Mouse (Mus musculus) layer of hippocampus, adult 8-10 months (tissue): ENCODE data around the gene Vamp9. TPM values are rescaled to one million over a fixed set of nuclear protein-coding genes. Genes with fewer than 3 reads are reported as not detected.
A peak's percentile ranks its signal among the peaks of the same experiment; 100 is the strongest.

Experiments used
- DNase-seq, 2 experiments: peaks; one replicate each; pipeline ENCODE4 v3.0.0; 2022; ENCODE audit warnings: low spot score in 2 of 2
- total RNA-seq, 4 experiments: library from RNA; stranded (reverse); gene quantifications; 2 replicates each; pipeline ENCODE4 v1.2.4; 2022

Vamp9 gene
- total RNA-seq, 4 experiments from 2014 or later: 0.52 to 1.5 (median 1.0) TPM; not detected in 1

DNA sequence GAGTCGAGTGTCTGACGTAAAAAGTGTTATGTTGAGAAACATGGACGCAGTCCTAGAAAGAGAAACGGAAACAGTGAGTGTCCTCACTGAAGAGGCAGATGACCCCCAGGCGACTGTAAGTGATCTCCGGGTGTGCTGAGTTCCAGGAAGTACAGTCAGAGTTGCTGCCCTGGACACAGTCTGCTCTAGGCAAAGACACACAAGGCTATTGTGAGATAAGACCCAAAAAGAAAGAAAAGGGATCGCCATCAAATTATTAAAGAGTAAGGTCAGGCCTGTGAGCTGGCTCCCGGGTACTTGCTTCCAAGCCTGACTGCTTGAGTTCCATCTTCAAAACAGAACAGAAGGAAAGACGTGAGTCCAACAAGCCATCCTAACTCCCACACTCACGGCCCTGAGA, 35.2 kb downstream of the Vamp9 start:
- no peak for DNase-seq

DNA sequence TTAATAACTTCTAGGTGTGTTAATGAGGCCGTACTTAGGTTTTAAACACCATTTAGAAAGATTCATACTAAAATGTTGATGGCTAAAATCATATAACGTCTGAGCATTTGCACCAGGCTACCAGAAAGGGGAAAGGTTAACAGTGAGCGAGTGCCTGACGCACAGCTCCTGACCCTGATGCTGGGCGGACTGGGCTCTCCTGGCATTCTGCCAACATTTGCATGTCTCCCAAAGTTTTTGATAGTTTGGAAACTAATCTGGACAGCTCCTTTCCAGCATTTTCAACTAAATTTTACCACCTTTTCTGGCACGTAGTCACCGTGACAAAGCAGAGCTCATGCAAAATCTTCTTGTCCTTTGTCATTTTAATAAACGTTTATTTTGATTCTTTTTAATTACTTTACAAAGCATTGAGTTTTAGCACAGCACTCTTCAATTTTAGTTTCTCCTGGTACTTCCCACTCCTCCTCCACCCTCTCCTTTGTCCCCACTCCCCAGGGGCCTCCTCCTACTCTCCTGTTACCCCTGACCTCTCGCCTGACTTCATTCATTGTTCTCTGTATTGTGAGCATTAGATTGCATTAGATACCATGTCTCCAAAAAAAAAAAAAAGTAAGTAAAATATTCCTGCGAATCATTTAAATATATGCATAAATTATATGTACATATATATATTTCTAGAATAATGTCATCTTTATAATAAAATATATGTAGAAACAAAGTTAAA, 35.9 kb downstream of the Vamp9 start:
- DNase-seq: no peak

DNA sequence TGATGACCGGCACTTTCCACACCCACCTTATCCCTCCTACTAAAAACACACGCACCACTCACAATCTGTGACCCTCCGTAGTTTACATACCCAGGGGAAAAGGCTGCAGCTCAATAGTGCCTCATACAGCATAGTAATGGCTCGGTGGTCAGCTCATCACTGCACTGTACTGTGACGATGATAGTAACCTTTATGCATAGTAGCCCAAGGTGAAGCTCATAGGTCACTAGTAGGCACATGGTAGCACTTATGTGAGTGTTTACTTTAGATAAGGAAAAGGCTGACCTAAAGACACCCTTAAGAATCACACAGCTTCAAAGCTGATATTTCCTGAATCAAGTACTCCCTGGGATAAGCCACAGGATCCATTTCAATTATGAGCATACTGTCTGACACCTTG, 46.5 kb downstream of the Vamp9 start:
- DNase-seq: no peak

DNA sequence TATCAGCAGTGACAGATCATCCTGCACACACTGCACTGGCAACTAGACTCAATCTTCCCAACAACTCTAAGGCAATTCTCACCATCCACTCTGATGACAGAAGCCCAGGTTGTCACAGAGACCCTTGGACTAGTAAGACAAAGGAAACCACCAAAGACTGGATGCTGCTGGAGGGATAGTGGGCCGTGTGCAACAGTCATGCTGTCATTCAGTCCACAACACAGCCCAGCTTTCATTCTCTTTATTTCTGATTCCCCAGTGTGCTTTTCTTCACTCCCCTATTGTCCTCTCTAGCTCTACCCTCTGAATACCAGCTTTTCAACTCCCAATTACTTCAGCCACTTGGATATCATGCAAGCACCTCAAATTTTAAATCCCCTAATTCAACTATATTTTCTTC, 47.8 kb downstream of the Vamp9 start:
- no peak for DNase-seq

DNA sequence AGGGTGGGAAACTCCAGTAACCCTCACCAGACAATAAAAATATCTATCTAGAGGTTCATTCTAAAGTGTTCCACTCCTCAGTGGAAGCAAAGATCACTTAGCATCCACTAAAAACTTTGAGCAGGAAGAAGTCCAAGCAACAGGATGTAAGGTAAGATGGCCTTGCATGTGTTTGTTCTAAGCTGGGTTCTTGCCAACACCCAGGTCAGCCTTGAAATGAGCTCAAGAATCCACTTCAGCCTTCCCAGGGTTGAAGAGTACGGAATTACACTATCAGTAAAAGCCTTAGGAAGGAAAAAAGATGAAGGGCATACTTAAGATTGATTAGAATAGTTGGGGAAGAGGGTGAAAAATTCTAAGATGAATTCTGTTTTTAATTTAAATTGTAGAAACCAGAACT, 52.6 kb downstream of the Vamp9 start:
- DNase-seq: no peak

DNA sequence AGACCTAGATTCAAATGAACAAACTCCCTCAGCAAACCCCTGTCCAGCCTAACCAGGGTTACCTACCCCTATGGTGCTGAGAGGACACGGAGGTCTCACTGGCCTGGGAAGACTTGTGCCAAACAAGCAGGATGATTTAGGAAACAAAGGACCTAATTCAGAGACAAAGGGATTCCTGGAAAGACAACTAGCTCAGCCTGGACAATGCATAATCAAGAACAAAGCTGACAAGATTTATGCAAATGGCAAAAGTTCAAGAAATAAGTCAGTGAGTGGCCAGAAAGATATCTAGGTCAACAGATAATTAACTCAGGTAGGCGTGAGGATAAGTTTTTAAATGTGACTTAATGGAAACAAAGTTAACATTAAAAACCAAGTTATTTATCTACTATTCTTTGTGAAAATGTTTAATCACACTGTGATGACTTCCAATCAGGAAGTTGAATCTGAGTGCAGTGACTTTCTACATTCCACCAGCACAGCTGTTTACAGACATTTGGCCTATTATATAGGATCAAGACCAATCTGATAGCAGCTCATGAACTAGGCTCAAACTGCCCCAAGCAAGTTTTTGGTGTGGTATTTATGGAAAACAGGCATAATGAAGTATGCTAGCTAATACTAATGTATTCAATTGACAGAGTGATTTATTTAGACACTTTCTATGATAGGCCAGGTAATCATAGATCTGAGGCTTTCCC, 53.3 kb downstream of the Vamp9 start:
- no peak for DNase-seq

DNA sequence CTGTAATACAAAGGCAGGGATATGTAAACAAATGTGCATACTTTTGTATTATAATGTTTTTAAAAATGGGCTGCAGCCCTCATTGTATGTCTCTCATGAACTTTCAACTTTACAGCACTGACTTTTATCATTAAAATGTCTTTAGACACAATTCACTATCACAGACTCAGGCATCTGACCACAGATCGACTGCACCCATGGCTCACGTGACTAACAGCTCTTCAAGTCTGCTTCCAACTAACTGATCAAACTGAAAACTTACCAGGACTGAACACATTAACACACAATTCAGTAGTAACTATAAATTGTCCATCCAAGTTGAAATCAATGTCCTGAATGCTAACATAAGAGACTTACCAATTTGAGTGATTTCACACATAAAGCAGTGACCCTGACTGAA, 53.9 kb downstream of the Vamp9 start:
- DNase-seq: no peak

DNA sequence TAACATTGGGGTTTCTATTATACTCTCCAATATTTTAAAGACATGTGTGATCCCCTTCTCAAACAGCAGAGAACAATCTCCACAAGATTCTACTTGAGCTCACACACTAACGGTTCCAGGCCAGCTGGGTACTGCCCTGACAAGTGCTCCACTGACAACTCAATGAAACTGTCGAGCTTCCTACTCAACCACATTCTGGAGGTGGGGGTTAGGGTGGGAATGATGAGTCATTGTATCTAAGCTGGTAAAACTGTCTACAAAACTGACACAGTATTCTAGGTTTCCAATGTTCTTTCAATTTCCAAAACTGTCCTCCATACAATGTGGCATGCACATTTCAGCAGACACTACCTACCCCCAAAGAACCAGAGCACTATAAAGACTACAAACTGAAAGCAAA, 67.9 kb downstream of the Vamp9 start:
- DNase-seq: no peak

DNA sequence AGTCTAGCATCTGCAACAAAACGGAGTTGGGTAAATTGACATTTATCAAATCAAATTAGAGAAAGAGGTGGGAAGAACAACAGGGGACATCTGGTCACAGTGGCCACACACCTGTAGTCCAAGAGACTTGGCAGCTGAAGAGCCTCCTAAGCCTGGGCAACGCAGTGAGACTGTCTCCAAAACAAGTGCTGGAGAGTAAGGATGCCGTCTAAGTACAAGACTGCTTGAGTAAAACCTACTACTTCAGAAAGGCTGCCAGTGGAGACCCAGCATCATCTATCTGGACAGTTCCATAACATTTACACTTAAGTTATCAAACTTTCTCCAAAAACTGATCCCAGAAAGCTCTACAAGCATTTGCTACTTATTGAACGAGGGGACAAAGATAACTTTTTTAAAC, 69.0 kb downstream of the Vamp9 start:
- DNase-seq: no peak

DNA sequence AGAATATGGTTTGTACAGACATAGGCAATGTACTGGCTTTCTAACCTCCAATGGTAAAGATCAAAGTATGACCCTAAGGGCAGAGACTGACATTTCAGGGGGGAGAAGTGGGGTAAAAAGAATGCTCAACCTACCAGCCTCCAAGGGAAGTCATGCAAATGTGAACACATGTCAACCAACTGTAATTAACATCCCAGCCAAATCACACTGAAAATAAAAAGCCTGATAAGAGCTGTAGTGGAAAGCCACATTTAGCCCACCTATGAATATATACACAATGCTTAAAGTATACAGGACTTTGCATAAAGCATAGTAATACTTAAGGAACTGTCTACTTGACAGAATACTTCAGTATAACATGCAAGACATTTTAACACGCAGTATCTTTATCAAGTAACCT, 69.7 kb downstream of the Vamp9 start:
- DNase-seq: no peak

DNA sequence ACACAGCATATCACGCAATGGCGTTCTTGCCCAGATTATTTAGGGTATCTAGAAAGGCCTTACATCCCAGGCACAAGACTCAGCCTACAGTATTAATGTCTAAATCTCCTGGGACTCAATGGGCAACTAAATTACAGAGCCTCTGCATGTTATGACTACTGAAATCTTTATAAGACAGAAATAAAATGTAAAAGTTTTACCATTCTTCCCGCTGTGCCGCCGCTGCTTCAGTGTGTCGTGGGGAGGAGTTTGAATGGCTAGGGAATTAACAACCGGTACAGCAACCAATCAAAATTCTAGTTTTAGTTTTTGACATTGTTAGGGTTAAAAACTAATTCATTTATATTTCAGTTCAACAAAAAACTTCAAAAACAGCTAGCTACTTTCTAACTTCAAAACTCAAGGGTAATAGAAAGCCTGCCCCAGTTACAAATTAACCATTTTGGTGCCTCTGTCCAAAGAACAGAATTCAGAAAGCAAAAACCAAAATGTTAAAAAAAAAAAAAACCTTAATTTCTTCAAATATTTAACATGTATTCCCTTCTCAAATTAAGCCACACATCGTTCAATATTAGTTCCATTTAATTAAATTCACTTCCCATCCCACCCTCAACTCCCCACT, 70.4 kb downstream of the Vamp9 start:
- DNase-seq: no peak

DNA sequence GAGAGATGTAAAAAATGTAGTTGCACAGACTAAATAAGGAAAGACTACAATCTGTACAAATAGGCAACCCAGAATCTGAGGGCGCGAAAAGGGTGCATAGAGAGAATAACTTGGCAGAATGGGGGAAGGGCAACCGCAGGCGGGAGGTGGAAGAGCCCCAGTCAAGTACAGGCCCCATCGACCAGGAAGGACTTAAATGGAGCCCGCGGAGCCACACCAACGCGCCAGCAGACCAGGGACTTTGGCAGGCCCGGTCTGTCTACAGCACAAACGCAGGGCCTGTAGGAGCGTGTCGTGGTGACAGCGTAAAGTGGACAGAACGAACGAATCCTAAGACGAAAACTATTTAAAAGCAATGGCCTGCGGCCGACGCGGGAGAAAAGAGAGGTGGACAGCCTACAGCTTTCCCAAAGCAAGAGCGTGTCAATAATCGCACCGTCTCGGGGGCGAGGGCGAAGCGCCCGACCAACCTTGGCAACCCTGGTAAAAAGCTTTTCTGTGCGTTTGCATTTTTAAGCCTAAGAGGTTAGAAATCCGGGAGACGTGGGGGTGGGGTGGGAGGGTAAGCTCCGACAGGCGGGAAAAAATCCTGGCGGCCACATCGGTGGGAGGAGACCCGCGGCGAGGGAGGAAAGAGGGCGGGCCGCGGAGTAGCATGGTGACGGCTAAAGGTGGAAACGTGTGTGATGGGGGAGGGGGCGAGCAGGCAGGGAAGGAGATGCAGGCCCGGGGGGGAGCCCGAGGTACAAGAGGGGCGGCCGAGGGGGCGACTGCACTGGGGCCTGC, 71.7 kb downstream of the Vamp9 start:
- DNase-seq: peak; percentile 38 to 53

DNA sequence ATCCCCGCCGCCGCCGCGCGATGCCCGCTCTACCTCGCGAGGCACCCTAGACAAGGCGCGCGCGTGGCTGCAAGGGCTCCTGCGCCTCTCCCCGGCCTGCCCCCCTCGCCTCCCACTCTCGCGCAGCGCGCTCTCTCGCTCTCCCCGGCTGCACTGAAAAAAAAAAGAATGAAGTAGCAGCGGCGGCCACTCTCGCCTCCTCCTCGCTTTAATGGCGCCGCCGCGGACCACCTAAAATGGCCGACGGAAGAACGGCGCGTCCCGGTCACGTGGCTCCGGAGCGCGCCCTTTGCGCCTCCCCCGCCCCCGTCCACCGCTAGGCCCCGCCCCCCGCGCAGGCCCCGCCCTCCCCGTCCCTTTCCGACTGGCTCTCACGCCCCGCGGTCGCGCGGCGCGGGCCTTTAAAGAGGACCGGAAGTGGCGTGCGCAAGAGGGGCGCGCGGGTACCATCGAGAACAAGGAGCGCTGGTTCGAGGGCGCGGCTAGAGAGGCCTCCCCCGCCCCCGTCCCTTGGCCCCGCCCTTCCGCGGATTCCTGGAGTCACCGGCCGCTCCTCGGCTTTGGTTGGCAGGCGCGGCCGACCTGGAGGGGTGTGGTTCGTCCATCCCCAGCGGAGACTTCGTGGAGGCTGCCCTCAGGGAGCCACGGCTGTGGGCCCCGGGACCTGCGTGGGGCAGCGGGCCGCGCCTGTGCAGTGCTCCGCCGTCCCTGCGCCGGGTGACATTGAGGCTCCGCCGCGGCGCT, 72.8 kb downstream of the Vamp9 start, which contains the start of the genes Hnrnpd and 4930524J08Rik:
TSS of gene Hnrnpd (minus strand) at position 240 of the 744 bp plus-strand sequence.
TSS of gene 4930524J08Rik (plus strand) at position 363 of the 744 bp plus-strand sequence.
- DNase-seq: peak; percentile 91 to 92

DNA sequence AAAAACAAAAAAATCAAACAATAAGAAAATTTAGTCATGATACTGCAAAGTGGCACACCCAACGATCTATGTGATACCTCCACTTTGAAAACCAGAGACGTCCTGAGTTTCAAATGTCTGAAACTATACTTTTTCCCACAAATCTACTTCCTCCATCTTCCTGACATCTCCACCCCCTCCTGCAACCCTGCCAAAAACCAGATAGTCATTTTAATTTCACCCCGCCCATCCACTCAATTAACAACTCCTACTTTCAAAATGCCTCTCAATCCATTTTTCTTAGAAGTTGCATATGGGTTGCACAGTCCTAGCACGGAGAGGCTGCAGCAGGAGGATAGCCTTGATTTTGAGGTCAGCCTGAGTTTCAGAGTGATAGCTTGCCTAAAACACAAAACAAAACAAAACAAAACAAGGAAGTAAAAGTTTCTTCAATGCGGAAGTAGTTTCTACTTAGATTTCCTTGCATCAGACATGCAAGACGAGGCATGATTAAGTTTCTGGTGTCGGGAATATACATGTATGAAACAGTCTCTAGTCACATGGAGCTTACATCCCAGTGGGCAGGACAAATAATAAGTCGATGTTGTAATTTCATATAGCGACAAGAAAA, 77.5 kb downstream of the Vamp9 start:
- DNase-seq: no peak

DNA sequence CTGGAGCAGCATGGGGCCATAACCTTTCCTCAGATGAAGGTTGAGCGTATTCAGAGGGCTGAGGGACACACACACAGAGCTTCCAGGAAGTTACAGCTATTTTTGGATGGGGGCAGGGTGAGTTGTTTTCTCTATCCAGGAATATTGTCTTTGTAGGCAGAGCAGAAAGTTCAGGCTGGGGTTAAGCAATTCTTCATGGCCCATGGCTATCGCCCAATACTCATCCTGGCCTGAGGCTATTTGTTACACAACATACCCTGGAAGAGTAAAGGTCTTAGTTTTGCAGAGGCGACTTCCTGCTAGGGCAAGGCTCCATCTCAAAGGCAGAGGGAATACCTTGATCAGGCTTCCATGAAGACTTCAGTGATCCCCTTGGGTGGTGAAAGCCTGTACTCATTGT, 88.1 kb downstream of the Vamp9 start:
- no peak for DNase-seq

DNA sequence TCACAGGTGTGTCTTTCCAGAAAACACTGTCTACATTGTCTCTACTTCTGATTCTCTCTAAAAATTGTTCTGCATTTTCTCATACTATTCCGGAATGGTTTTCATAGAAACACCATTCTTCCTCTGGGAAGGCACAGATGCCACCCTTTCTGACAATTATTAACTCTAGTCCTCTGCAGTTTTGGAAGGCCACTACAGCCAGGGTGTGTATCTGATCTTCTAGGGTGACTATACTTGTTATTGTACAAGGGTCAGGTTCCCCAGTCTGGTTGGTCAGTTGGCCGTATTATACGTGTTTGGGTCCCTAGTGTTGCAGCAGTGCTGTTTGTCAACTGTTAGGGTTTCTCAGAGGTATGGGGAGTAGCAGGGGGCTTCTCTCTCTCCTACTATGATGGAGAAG, 88.6 kb downstream of the Vamp9 start:
- DNase-seq: no peak

DNA sequence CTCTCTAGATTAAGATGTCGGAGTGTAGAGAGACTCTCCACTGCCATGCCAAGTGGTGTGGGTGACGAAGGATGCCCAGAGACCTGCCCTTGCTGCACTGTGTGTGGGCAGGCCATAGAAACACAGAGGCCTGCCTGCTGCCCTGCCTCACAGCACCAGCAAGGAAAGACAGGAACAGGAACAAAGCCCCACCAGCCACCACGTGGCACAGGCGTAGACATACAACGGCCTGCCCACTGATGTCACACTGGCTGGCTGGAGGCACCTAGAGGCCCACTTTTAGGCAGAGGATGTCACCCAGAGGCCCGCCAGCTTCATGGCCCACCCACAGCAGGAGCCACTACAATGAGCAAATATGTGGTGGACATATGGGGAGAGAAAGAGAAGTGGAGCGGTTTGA, 94.0 kb downstream of the Vamp9 start:
- DNase-seq: no peak

DNA sequence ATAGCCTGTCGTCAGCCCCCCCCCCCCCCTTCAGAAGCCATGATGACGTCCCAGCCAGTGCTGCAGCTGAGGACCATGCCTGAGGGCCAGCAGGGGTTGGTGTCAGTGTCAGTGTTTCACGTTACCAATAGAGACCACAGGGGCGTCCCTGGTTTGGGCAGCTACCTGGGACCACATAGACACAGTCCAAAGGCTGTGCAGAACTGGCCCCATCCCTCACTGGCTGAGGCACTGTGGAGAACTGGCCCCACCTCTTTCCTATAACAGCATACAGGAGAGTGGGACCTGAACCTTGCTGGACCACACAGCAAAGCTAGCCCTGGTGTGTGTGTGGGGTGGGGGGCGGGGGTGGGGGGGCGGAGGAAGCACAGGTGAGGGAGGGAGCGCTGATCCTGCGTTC, 94.4 kb downstream of the Vamp9 start:
- DNase-seq: no peak
